Mouse (Mus musculus): Measurements from ENCODE around the gene Lrrc39.

GRCm38 (mm10) chr3:116631459-116631858 lies 68.7 kb downstream of the Lrrc39 start:
- no peak for TF ChIP-seq CTCF (IDR thresholded peaks at IDR 0.05; ENCODE audit: low read depth)
- no peak for TF ChIP-seq EP300 (optimal IDR thresholded peaks at IDR 0.05)
